Mouse (Mus musculus): ENCODE results near the gene Acvr1c. TPM values are rescaled to one million over a fixed set of nuclear protein-coding genes. Genes with fewer than 3 reads are reported as not detected.
A peak's percentile ranks its signal among the peaks of the same experiment; 100 is the strongest.

Acvr1c gene
- 0.04 and 0.13 TPM in 2 replicates for polyA plus RNA-seq (2015; fragmentation: Nextera tagmentation; extraction: Ambion mirVana)

- 1% methylated on average over 60 of the region's 65 CpGs for WGBS
- H3K4me2 ChIP-seq (ENCODE audit: low read length) = peak within 1 kb of the TSS; percentile 100
- DNase-seq (ENCODE audit: low spot score) (peak; percentile 14), ATAC-seq (replicated peaks; ENCODE audit: low FRiP score, low read depth) (peak; percentile 79)
- TF ChIP-seq CTCF (IDR thresholded peaks at IDR 0.05; ENCODE audit: low read depth) = no peak
- no peaks in the 10 kb centered on the region for H3K9me3 ChIP-seq (replicated peaks; ENCODE audit: low read length)
- no peaks in the 10 kb centered on the region for H3K36me3 ChIP-seq (ENCODE audit: insufficient read depth, low read length)
- no peak within 1 kb of the TSS for H3K27ac ChIP-seq
- peak within 1 kb of the TSS; percentile 40; the same call in 1 of the 2 replicates for H3K9ac ChIP-seq (ENCODE audit: low read depth, low read length)
- H3K27me3 ChIP-seq (ENCODE audit: insufficient read depth, low read length) = 0 out of 2 replicates have a peak, but pooled peaks cover 3% of the 10 kb centered on the region
- H3K4me1 ChIP-seq (replicated peaks; ENCODE audit: insufficient read depth, low read length) = 0 out of 2 replicates have a peak, but pooled peaks cover 2% of the 10 kb centered on the region
- H3K4me3 ChIP-seq (replicated peaks; ENCODE audit: low read depth, low read length) = peak within 1 kb of the TSS; percentile 51
Measured at GRCm38 (mm10) chr2:58357414-58358131, at the start of gene Acvr1c. Gene Acvr1c, minus strand, starts transcription at chr2:58357895.

GRCm38 (mm10) chr2:58403481-58403880 lies 45.8 kb upstream of the Acvr1c start:
- Histone ChIP-seq H3K4me3 (replicated peaks; ENCODE audit: low read depth, low read length) (no peak overlapping the region), H3K9ac (ENCODE audit: low read depth, low read length) (no peak overlapping the region), H3K9me3 (replicated peaks; ENCODE audit: low read length) (no peaks in the 10 kb centered on the region), H3K4me2 (ENCODE audit: low read length) (no peak overlapping the region), H3K36me3 (ENCODE audit: insufficient read depth, low read length) (no peaks in the 10 kb centered on the region), H3K27ac (no peak overlapping the region), H3K27me3 (ENCODE audit: insufficient read depth, low read length) (no peaks in the 10 kb centered on the region), H3K4me1 (replicated peaks; ENCODE audit: insufficient read depth, low read length) (no peaks in the 10 kb centered on the region)
- 70% methylated on average over 2 of the region's 2 CpGs for whole genome bisulfite sequencing
- no peak for DNase-seq (ENCODE audit: low spot score)
- ATAC-seq (replicated peaks; ENCODE audit: low FRiP score, low read depth) = no peak
- TF ChIP-seq CTCF (IDR thresholded peaks at IDR 0.05; ENCODE audit: low read depth) = no peak

- no peak for DNase-seq (ENCODE audit: low spot score)
- no peak for TF ChIP-seq CTCF (IDR thresholded peaks at IDR 0.05; ENCODE audit: low read depth)
- Histone ChIP-seq H3K4me1 (replicated peaks; ENCODE audit: insufficient read depth, low read length) (no peaks in the 10 kb centered on the region), H3K36me3 (ENCODE audit: insufficient read depth, low read length) (no peaks in the 10 kb centered on the region), H3K27me3 (ENCODE audit: insufficient read depth, low read length) (no peaks in the 10 kb centered on the region), H3K4me2 (ENCODE audit: low read length) (no peak overlapping the region), H3K9ac (ENCODE audit: low read depth, low read length) (no peak overlapping the region), H3K4me3 (replicated peaks; ENCODE audit: low read depth, low read length) (no peak overlapping the region), H3K27ac (no peak overlapping the region), H3K9me3 (replicated peaks; ENCODE audit: low read length) (no peaks in the 10 kb centered on the region)
- no peak for ATAC-seq (replicated peaks; ENCODE audit: low FRiP score, low read depth)
- WGBS = 86% methylated on average over 7 of the region's 7 CpGs
Measured at GRCm38 (mm10) chr2:58388601-58389000, 30.9 kb upstream of the Acvr1c start.

GRCm38 (mm10) chr2:58380020-58380419 lies 22.3 kb upstream of the Acvr1c start:
- TF ChIP-seq CTCF (IDR thresholded peaks at IDR 0.05; ENCODE audit: low read depth) = no peak
- no peaks in the 10 kb centered on the region for H3K9me3 ChIP-seq (replicated peaks; ENCODE audit: low read length)
- WGBS = 66% methylated on average over 5 of the region's 5 CpGs
- no peak overlapping the region for H3K4me2 ChIP-seq (ENCODE audit: low read length)
- no peak overlapping the region for H3K4me3 ChIP-seq (replicated peaks; ENCODE audit: low read depth, low read length)
- no peak overlapping the region for H3K27ac ChIP-seq
- no peaks in the 10 kb centered on the region for H3K4me1 ChIP-seq (replicated peaks; ENCODE audit: insufficient read depth, low read length)
- ATAC-seq (replicated peaks; ENCODE audit: low FRiP score, low read depth) = no peak
- H3K9ac ChIP-seq (ENCODE audit: low read depth, low read length) = no peak overlapping the region
- no peak for DNase-seq (ENCODE audit: low spot score)
- no peaks in the 10 kb centered on the region for H3K27me3 ChIP-seq (ENCODE audit: insufficient read depth, low read length)
- no peaks in the 10 kb centered on the region for H3K36me3 ChIP-seq (ENCODE audit: insufficient read depth, low read length)

GRCm38 (mm10) chr2:58379475-58379874 lies 21.8 kb upstream of the Acvr1c start:
- DNase-seq (ENCODE audit: low spot score) (no peak), ATAC-seq (replicated peaks; ENCODE audit: low FRiP score, low read depth) (no peak)
- no peak overlapping the region for H3K9ac ChIP-seq (ENCODE audit: low read depth, low read length)
- no peak overlapping the region for H3K4me3 ChIP-seq (replicated peaks; ENCODE audit: low read depth, low read length)
- no peaks in the 10 kb centered on the region for H3K36me3 ChIP-seq (ENCODE audit: insufficient read depth, low read length)
- WGBS = 79% methylated on average over 1 of the region's 1 CpGs
- H3K4me1 ChIP-seq (replicated peaks; ENCODE audit: insufficient read depth, low read length) = no peaks in the 10 kb centered on the region
- H3K27me3 ChIP-seq (ENCODE audit: insufficient read depth, low read length) = no peaks in the 10 kb centered on the region
- H3K27ac ChIP-seq = no peak overlapping the region
- no peak overlapping the region for H3K4me2 ChIP-seq (ENCODE audit: low read length)
- TF ChIP-seq CTCF (IDR thresholded peaks at IDR 0.05; ENCODE audit: low read depth) = no peak
- no peaks in the 10 kb centered on the region for H3K9me3 ChIP-seq (replicated peaks; ENCODE audit: low read length)

GRCm38 (mm10) chr2:58377417-58378130 lies 19.9 kb upstream of the Acvr1c start:
- Histone ChIP-seq H3K9me3 (replicated peaks; ENCODE audit: low read length) (no peaks in the 10 kb centered on the region), H3K36me3 (ENCODE audit: insufficient read depth, low read length) (no peaks in the 10 kb centered on the region), H3K27me3 (ENCODE audit: insufficient read depth, low read length) (no peaks in the 10 kb centered on the region), H3K4me3 (replicated peaks; ENCODE audit: low read depth, low read length) (no peak overlapping the region), H3K4me1 (replicated peaks; ENCODE audit: insufficient read depth, low read length) (no peaks in the 10 kb centered on the region), H3K4me2 (ENCODE audit: low read length) (no peak overlapping the region), H3K9ac (ENCODE audit: low read depth, low read length) (no peak overlapping the region), H3K27ac (no peak overlapping the region)
- ATAC-seq (replicated peaks; ENCODE audit: low FRiP score, low read depth) (no peak), DNase-seq (ENCODE audit: low spot score) (no peak)
- no peak for TF ChIP-seq CTCF (IDR thresholded peaks at IDR 0.05; ENCODE audit: low read depth)
- WGBS = 58% methylated on average over 9 of the region's 9 CpGs
